23 mouse cellular contexts compared by ENCODE assay signal in genomic region chr10:98651127-98651526, GRCm38 (mm10).
"Had no signal": no experiment of that assay in that cellular context is flagged by ENCODE, and none has a peak within 500 bp of the region (broad histone marks: within the 10 kb centered on the region; RNA-seq: fewer than 3 reads in every experiment).

No protein-coding gene starts in this region.

- H3K4me2 ChIP-seq: heart, embryonic 11.5 days; heart, embryonic 13.5 days; heart, embryonic 15.5 days; hindbrain, embryonic 13.5 days; hindbrain, embryonic 15.5 days; kidney, embryonic 15.5 days; limb, embryonic 13.5 days; limb, embryonic 15.5 days had no signal

- H3K4me3 ChIP-seq: heart, adult 2 months; heart, embryonic 13.5 days; heart, embryonic 15.5 days; hindbrain, embryonic 13.5 days; hindbrain, embryonic 15.5 days; kidney, embryonic 15.5 days; limb, embryonic 13.5 days; limb, embryonic 15.5 days had no signal

- ATAC-seq: hindbrain, postnatal 0 days had no signal

- H3K9ac ChIP-seq: heart, embryonic 13.5 days; heart, embryonic 15.5 days; hindbrain, embryonic 13.5 days; hindbrain, embryonic 15.5 days; kidney, embryonic 15.5 days; limb, embryonic 13.5 days; limb, embryonic 15.5 days had no signal

- H3K27ac ChIP-seq: heart, adult 2 months; heart, embryonic 13.5 days; heart, embryonic 15.5 days; hindbrain, embryonic 13.5 days; hindbrain, embryonic 15.5 days; hindbrain, postnatal 0 days; kidney, embryonic 15.5 days; kidney, postnatal 0 days; limb, embryonic 13.5 days; limb, embryonic 15.5 days had no signal

- H3K27me3 ChIP-seq: heart, embryonic 13.5 days; heart, embryonic 15.5 days; hindbrain, embryonic 13.5 days; hindbrain, embryonic 15.5 days; kidney, embryonic 15.5 days; limb, embryonic 13.5 days; limb, embryonic 15.5 days had no signal

- DNase-seq: gastrocnemius, postnatal 14 days; gastrocnemius, postnatal 36 days; heart, adult 2 months; heart, postnatal 14 days; heart, postnatal 36 days; kidney, adult 11 months; kidney, adult 2 months; kidney, adult 9 months; kidney, postnatal 14 days; kidney, postnatal 36 days; layer of hippocampus, adult 9-11 months; layer of hippocampus, postnatal 36 days; left cerebral cortex, postnatal 4 days had no signal

- H3K9me3 ChIP-seq: heart, embryonic 13.5 days; heart, embryonic 15.5 days; hindbrain, embryonic 13.5 days; hindbrain, embryonic 15.5 days; kidney, embryonic 15.5 days; limb, embryonic 13.5 days; limb, embryonic 15.5 days had no signal

- H3K36me3 ChIP-seq: heart, embryonic 13.5 days; heart, embryonic 15.5 days; hindbrain, embryonic 13.5 days; hindbrain, embryonic 15.5 days; kidney, embryonic 15.5 days; limb, embryonic 13.5 days; limb, embryonic 15.5 days had no signal

- H3K4me1 ChIP-seq: heart, embryonic 13.5 days; heart, embryonic 15.5 days; hindbrain, embryonic 15.5 days; kidney, embryonic 15.5 days; limb, embryonic 13.5 days; limb, embryonic 15.5 days had no signal
